Mouse (Mus musculus): ENCODE results near the gene Defb18.
"Not testable (repeated sequence)": the region's sequence is repeated elsewhere in the genome, so short reads cannot be mapped to it uniquely, and the experiment has no call there.

The Defb18 gene

GRCm38 (mm10) chr1:18237343-18237742, at the start of gene Defb18:
Defb18 (minus strand) TSS chr1:18237443.
- DNase-seq (ENCODE audit: low read depth, low spot score): no peak

- DNase-seq (ENCODE audit: low read depth, low spot score): no peak
Observed at GRCm38 (mm10) chr1:18271095-18271494, 33.9 kb upstream of the Defb18 start.

DNA sequence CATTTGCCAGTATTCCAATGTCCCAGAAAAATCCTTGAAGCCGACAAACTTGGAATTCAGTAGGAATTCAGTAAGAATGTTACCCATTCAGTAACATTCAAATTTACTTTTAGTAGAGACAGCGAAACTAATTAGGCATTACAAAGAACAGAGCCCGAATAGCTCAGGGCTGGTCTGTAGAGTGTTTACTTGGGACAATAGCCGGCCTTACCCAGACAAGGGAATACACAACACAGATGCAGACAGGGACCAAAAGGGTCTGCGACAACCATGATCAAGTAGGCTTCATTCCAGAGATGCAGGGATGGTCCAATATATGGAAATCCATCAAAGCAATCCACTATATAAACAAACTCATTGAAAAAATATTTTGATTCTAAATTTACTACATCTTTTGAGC, 31.6 kb upstream of the Defb18 start:
- DNase-seq (ENCODE audit: low read depth, low spot score): no peak

DNA sequence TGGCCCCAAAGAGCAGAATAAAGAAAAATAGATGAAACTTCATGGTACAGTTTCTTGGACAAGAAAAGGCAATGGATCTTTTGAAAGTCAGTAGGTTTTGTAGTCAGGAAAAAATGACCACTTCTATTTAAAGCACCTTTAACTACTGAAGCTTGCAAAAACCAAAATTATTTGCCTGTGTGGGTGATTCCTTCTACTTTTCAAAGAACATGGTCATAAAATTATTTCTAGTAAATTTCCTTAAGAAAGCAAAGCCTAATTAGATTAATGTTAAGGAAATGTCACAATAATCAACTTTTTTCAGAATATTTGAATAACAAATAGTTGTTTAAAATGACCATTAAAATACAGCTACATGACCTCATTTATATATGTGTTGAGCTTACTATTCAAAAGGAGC, 27.8 kb upstream of the Defb18 start, which contains the start of gene Defb41:
Gene Defb41, minus strand, starts transcription at position 101 of the 400 bp plus-strand sequence.
- DNase-seq (ENCODE audit: low read depth, low spot score): no peak

DNA sequence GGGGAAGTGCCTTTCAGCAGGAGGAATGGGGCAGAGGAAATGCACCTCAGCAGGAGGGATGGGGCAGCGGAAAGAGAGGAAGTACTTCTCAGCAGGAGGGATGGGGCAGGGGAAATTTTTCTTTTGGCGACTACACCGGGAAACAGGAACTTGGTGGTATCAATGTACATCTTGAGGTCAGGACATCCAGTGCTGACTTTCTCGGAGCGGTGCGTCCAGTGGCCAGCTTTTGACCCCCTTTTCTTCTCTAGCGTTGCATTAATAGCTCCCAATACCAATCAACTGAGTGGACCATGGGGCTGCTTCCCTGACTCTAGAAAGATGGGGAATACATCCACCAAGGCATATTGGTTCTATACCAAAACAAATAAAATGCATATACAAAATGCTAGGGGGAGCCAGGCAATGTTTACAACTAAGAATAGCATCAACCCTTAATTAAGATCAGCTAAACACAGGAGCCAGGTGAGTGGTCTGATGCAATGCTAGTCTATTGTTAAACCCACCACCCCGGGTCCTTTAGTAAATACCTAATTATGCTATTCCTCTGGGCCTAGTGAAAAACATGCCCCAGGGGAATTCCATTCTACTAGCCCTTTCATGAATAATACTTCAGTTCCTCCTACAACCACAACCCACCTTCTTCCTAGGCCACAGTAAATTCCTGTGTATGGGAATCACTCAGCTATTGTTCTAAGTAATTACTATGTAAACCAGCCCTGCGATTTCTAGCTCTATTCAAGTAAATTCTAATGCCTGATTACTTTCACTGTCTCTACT, 8.7 kb upstream of the Defb18 start:
- DNase-seq (ENCODE audit: low read depth, low spot score): not testable (repeated sequence)

DNA sequence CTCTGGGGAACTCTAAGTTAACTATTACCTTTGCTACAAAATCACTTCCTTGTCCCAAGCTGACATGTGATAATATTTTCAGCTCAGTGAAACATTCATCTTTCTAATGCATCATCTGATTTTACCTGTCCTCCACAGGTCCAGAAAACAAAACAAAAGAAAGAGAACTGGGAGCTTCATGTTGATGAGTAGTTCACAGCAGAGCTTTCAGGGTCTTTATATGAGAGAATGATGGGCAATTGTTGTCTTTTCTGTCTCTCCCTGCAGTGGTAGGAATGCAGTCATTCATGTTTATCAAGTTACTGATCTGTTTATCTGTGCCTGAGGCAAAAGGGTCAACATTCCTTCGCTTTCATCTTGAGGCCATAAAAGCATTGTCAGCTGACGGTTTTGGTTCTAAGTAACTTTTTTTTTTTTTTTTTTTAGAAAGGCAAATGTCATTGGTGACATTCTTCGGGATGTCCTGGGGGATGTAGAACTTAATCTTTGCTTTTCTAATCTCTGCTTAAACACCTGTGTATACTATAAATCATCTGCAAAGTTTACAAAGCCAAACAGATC, 13.8 kb downstream of the Defb18 start:
- DNase-seq (ENCODE audit: low read depth, low spot score): no peak

DNA sequence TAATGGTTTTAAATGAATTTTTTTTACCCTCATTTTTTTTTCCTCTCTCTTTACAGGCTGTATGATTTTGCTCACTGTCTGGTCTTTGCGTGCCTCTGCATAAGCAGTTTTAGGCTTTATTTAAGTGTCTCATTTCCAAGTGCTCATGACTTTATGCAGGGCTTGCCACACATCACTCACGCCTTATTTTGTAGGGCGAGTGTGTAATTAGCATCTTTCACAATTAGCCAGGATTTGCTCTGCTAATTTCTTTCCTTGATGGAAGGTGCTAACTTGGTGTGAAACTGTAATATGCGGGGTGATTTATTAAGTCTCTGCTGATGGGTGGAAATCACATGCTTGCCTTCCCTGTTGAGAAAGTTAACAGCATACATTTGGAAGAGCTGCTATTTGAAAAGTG, 45.5 kb downstream of the Defb18 start:
- DNase-seq (ENCODE audit: low read depth, low spot score): no peak

DNA sequence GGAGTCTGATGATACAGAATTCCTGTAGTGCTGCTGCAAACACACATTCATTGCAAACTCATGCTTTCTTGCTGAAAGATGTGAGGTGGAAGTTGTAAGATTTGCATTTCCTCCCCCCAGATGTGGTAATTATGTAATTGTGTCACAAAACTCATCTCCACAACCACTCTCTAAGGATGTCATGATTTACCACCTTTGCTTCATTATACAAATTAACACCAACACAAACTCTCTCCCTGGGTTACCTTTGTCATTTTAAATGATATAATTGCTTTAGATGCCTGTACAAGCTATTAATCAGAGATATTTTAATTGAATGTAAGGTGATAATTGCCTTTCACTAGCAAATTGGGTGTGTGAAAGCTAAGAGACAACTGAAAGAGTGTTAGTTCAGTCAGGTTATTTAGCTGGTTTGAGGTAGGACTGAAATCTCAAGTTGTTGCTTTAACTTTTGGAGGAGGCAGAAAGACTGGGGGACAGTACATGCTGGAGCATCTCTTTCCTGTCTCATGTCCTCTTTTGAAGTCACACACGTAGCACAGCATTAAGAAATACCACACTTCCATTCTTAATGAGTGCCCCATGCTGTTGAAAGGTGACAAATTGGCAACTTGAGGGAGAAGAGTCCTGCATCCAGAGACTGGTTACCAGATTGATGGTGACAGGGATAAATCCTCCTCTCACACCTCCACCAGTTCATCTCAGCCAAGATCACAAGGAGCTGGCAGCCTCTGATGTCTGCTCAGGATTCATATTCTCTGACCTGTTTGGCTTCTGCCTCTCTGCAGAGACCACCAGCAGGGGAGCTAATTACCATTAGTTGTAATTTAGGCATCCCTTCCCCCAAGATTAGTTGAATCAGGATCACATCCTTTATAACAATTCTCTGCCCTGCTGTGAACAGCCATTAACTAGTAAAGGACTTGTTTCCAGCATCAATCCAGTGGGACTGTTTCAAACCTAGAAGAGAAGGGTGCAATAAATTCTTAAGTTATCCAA, 46.2 kb downstream of the Defb18 start:
- no peak for DNase-seq (ENCODE audit: low read depth, low spot score)

Data from 3T3-L1 (cell line).